Mouse (Mus musculus) liver, adult 2 months (tissue): ENCODE data around the gene Bnc2. TPM values are rescaled to one million over a fixed set of nuclear protein-coding genes. Genes with fewer than 3 reads are reported as not detected.

ENCODE experiments used
- DNase-seq: peaks from one replicate; pipeline ENCODE4 v3.0.0-alpha.2; 2011; ENCODE audit warnings: low read depth, low spot score; ENCODE audit errors: extremely low read depth
- H3K27ac ChIP-seq: fragments of 200-500 bp; replicated peaks from 2 replicates; pipeline ENCODE4 v1.5.1; 2012; ENCODE audit warnings: low read depth, mild to moderate bottlenecking, control low read depth, inconsistent platforms, low read length; ENCODE audit not compliant: insufficient read depth
- H3K27me3 ChIP-seq: fragments of 200-500 bp; 2 replicates; pipeline ENCODE4 v1.6.1; 2012; ENCODE audit warnings: mild to moderate bottlenecking, moderate library complexity, low read length, inconsistent platforms; ENCODE audit not compliant: control insufficient read depth, insufficient read depth
- H3K36me3 ChIP-seq: fragments of 200-500 bp; 2 replicates; pipeline ENCODE4 v1.6.1; 2012; ENCODE audit warnings: low read length, inconsistent platforms; ENCODE audit not compliant: control insufficient read depth, insufficient read depth
- H3K4me1 ChIP-seq: fragments of 200-500 bp; 2 replicates; pipeline ENCODE4 v1.6.1; 2011; ENCODE audit warnings: low read length; ENCODE audit not compliant: control insufficient read depth, insufficient read depth
- H3K4me3 ChIP-seq: fragments of 200-500 bp; 2 replicates; pipeline ENCODE4 v1.5.1; 2011; ENCODE audit warnings: low read depth, mild to moderate bottlenecking, control low read depth, low read length, moderate library complexity; ENCODE audit not compliant: insufficient read depth
- H3K79me2 ChIP-seq: fragments of 200-500 bp; 2 replicates; pipeline ENCODE4 v1.6.1; 2012; ENCODE audit warnings: inconsistent platforms, mild to moderate bottlenecking, low read length, moderate library complexity; ENCODE audit not compliant: control insufficient read depth, insufficient read depth
- H3K9ac ChIP-seq: fragments of 200-500 bp; 2 replicates; pipeline ENCODE4 v1.6.1; 2012; ENCODE audit warnings: low read depth, mild to moderate bottlenecking, control low read depth, inconsistent platforms, low read length
- CTCF ChIP-seq: fragments of 200-500 bp; IDR thresholded peaks from 2 replicates; pipeline ENCODE4 v1.5.1; 2011; ENCODE audit warnings: low read depth, low read length, control low read depth
- POLR2A ChIP-seq: fragments of 200-500 bp; IDR thresholded peaks from 2 replicates; pipeline ENCODE4 v1.6.1; 2011; ENCODE audit warnings: low read length, control low read depth; ENCODE audit not compliant: insufficient read depth; ENCODE audit errors: extremely low read depth
- WGBS: fragments of 180-500 bp; shearing (Covaris S2); methylation state at CpG from one replicate; pipeline ENCODE4 v1.1.7; 2018; 5-methylcytosine and 5-hydroxymethylcytosine counted together
- polyA plus RNA-seq: library from polyadenylated mRNA; depleted of rRNA; stranded (reverse); fragments of >200 nt; gene quantifications from 2 replicates; pipeline ENCODE4 v1.2.3, GENCODE M21; 2012
- total RNA-seq: library from RNA; depleted of rRNA; stranded (reverse); fragments of >200 nt; gene quantifications from 2 replicates; pipeline ENCODE4 v1.2.3, GENCODE M21; 2014

Gene Bnc2
- total and polyA plus RNA-seq, 2 experiments, result 0.09 to 0.12 TPM

GRCm38 (mm10) chr4:84674318-84675170 lies 531 bp downstream of the Bnc2 start:
- H3K4me3 ChIP-seq, result peak overlapping the region; percentile 48; the same call in 1 of the 2 replicates
- H3K9ac ChIP-seq, result no peak overlapping the region
- WGBS, result 1% methylated on average over 103 of the region's 104 CpGs
- no peak overlapping the region for H3K27ac ChIP-seq
- DNase-seq, result no peak
- no peaks in the 10 kb centered on the region for H3K36me3 ChIP-seq
- no peak for TF ChIP-seq CTCF
- TF ChIP-seq POLR2A, result no peak
- no peaks in the 10 kb centered on the region for H3K4me1 ChIP-seq
- H3K27me3 ChIP-seq, result peaks cover 20% of the 10 kb centered on the region
- H3K79me2 ChIP-seq, result no peaks in the 10 kb centered on the region

DNA sequence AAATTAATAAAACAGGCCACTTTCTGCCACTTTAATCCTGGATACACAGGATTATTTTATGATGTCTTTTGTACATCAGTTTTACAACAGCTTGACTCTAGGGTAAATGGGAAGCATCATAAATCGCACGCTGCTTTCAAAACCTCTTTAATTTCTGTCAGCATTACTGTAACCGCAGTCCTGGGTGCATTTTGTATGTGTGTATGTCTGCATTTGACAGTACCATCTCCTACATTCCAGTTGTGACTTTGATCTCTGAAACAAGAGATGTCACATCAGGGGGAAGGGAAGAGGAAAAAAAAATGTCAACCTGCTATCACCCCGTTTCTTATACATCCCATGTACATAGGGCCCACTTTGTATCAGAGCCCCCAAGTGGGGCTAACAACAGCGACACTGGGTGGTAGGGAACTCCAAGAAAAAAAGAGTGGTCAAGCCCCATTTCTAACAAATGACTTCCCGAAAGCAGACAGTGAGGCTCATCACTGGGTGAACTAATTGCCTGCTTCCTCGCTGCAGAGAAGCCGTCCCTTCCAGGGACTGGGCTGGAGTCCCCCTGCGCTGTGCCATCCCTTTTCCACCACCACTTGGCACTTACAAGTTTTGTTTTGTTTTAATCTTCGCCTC lies 1.3 kb downstream of the Bnc2 start:
- Histone ChIP-seq H3K36me3 (no peaks in the 10 kb centered on the region), H3K27me3 (peaks cover 20% of the 10 kb centered on the region), H3K27ac (no peak overlapping the region), H3K4me3 (no peak overlapping the region), H3K79me2 (no peaks in the 10 kb centered on the region), H3K4me1 (no peaks in the 10 kb centered on the region), H3K9ac (no peak overlapping the region)
- TF ChIP-seq CTCF (no peak), POLR2A (no peak)
- WGBS, result 32% methylated on average over 10 of the region's 10 CpGs
- DNase-seq, result no peak

- Histone ChIP-seq H3K27me3 (peaks cover 20% of the 10 kb centered on the region), H3K36me3 (no peaks in the 10 kb centered on the region), H3K4me1 (no peaks in the 10 kb centered on the region), H3K9ac (no peak overlapping the region), H3K79me2 (no peaks in the 10 kb centered on the region), H3K27ac (no peak overlapping the region), H3K4me3 (no peak overlapping the region)
- DNase-seq, result peak; percentile 8
- 18% methylated on average over 14 of the region's 14 CpGs for WGBS
- TF ChIP-seq CTCF, result no peak
- no peak for TF ChIP-seq POLR2A
These were observed 2.8 kb downstream of the Bnc2 start for GRCm38 (mm10) chr4:84672181-84672791.

- TF ChIP-seq CTCF (no peak), POLR2A (no peak)
These were observed 4.1 kb downstream of the Bnc2 start for GRCm38 (mm10) chr4:84670996-84671395.

DNA sequence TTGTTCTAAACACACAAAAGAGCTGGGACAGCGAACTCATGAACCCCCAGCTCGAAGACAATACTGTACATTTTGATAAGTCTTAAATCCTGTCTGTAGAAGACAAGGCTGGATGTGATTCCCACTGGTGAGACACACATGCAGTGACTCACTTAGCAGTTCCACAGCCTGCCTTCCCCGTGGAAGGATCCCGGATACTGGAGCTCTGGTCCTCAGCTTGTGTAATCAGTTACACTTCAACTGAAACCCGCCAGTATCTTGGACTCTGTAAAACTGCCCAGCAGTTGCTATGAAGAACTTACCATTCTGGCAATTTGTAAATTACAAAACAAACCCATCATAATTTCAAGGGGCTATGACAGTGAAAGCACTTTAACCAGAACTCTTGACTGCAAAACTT lies 5.4 kb downstream of the Bnc2 start:
- Histone ChIP-seq H3K27ac (no peak overlapping the region), H3K9ac (no peak overlapping the region), H3K27me3 (peaks cover 7% of the 10 kb centered on the region), H3K4me1 (no peaks in the 10 kb centered on the region), H3K79me2 (no peaks in the 10 kb centered on the region), H3K36me3 (no peaks in the 10 kb centered on the region), H3K4me3 (no peak overlapping the region)
- WGBS, result 67% methylated on average over 5 of the region's 5 CpGs
- no peak for TF ChIP-seq CTCF
- TF ChIP-seq POLR2A, result no peak
- no peak for DNase-seq

More at GRCm38 (mm10) chr4:84670996-84671395, 4.1 kb downstream of the Bnc2 start:
- no peak overlapping the region for H3K4me3 ChIP-seq
- H3K27ac ChIP-seq, result no peak overlapping the region
- H3K9ac ChIP-seq, result no peak overlapping the region
- 68% methylated on average over 1 of the region's 1 CpGs for WGBS
- peaks cover 20% of the 10 kb centered on the region for H3K27me3 ChIP-seq
- H3K79me2 ChIP-seq, result no peaks in the 10 kb centered on the region
- no peaks in the 10 kb centered on the region for H3K36me3 ChIP-seq
- DNase-seq, result no peak
- H3K4me1 ChIP-seq, result no peaks in the 10 kb centered on the region

- Histone ChIP-seq H3K27me3 (peaks cover 3% of the 10 kb centered on the region; the same call in 1 of the 2 replicates), H3K79me2 (no peaks in the 10 kb centered on the region), H3K36me3 (no peaks in the 10 kb centered on the region), H3K4me1 (no peaks in the 10 kb centered on the region), H3K9ac (no peak overlapping the region), H3K4me3 (no peak overlapping the region), H3K27ac (no peak overlapping the region)
- 82% methylated on average over 12 of the region's 12 CpGs for WGBS
- TF ChIP-seq CTCF (no peak), POLR2A (no peak)
- DNase-seq, result no peak
These were observed 6.0 kb downstream of the Bnc2 start for GRCm38 (mm10) chr4:84668949-84669605.
